In the genomic region with DNA sequence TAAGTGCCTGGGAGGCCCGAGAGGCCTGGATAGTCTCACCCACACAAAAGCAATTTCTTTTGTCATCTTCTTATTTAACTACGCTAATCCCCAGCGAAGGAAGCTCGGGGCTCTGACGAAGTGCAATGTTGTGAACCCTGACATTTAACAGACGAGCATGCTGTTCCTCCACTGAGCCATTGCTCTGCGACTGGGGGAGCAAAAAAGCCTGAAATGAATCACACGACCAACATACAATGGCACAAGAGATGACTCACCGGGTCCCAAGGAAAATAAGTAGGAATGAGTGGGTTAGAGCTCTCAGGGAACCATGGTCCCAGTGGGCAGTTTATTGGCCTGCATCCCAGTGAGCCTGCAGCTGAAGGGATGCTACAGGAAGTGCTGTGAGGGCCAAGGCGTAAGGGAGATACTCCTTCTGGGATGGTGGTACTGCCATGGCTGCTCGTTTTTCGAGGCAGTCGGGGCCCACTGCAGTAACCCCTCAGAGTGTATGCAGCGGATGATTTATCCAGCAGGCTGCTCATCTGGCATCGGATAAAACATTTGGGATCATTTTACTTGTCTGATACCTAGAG, we compare ENCODE assay signal across 9 mouse cellular contexts.
A peak's percentile ranks its signal among the peaks of the same experiment; 100 is the strongest.
DNase-seq lines count a peak whose midpoint lies in the region; ATAC-seq and TF ChIP-seq lines count a peak whose summit lies in the region.
"Had no signal": no experiment of that assay in that cellular context is flagged by ENCODE, and none has a peak within 500 bp of the region (broad histone marks: within the 10 kb centered on the region; RNA-seq: fewer than 3 reads in every experiment).

No protein-coding gene starts in this region.

- H3K36me3 ChIP-seq in forebrain, embryonic 12.5 days (replicated peaks): no peaks in the 10 kb centered on the region
- no peaks in the 10 kb centered on the region for H3K36me3 ChIP-seq in forebrain, embryonic 15.5 days
- H3K36me3 ChIP-seq in kidney, postnatal 0 days (ENCODE audit: insufficient read depth, low read length): no peaks in the 10 kb centered on the region
- H3K36me3 ChIP-seq in embryonic facial prominence, embryonic 14.5 days (ENCODE audit: control insufficient read depth, insufficient read depth, low read length): no peaks in the 10 kb centered on the region
- no peaks in the 10 kb centered on the region for H3K36me3 ChIP-seq in midbrain, postnatal 0 days (ENCODE audit: insufficient read depth, low read length)

- 54% methylated on average over 15 of the region's 15 CpGs for WGBS in forebrain, embryonic 12.5 days
- WGBS in forebrain, embryonic 15.5 days: 51% methylated on average over 15 of the region's 15 CpGs
- WGBS in kidney, postnatal 0 days: 44% methylated on average over 15 of the region's 15 CpGs
- WGBS in embryonic facial prominence, embryonic 14.5 days: 41% methylated on average over 15 of the region's 15 CpGs
- WGBS in midbrain, postnatal 0 days: 33% methylated on average over 15 of the region's 15 CpGs

- no peak overlapping the region for H3K27ac ChIP-seq in forebrain, embryonic 12.5 days
- H3K27ac ChIP-seq in forebrain, embryonic 15.5 days (replicated peaks): no peak overlapping the region
- no peak overlapping the region for H3K27ac ChIP-seq in kidney, postnatal 0 days
- 0 out of 2 replicates have a peak overlapping the region, but pooled peaks have one; percentile 21 for H3K27ac ChIP-seq in embryonic facial prominence, embryonic 14.5 days (replicated peaks; ENCODE audit: low read depth, low read length)
- no peak overlapping the region for H3K27ac ChIP-seq in midbrain, postnatal 0 days (ENCODE audit: low read depth, low read length)

- no peaks in the 10 kb centered on the region for H3K27me3 ChIP-seq in forebrain, embryonic 12.5 days
- no peaks in the 10 kb centered on the region for H3K27me3 ChIP-seq in forebrain, embryonic 15.5 days
- no peaks in the 10 kb centered on the region for H3K27me3 ChIP-seq in kidney, postnatal 0 days (ENCODE audit: insufficient read depth, low read length)
- no peaks in the 10 kb centered on the region for H3K27me3 ChIP-seq in embryonic facial prominence, embryonic 14.5 days (replicated peaks; ENCODE audit: control insufficient read depth, insufficient read depth, low read length)
- H3K27me3 ChIP-seq in midbrain, postnatal 0 days (ENCODE audit: insufficient read depth, low read length): no peaks in the 10 kb centered on the region
- H3K27me3 ChIP-seq: CH12.LX had no signal

- peaks cover 7% of the 10 kb centered on the region for H3K4me1 ChIP-seq in forebrain, embryonic 12.5 days
- peaks cover 6% of the 10 kb centered on the region; the same call in 1 of the 2 replicates for H3K4me1 ChIP-seq in forebrain, embryonic 15.5 days
- no peaks in the 10 kb centered on the region for H3K4me1 ChIP-seq in kidney, postnatal 0 days (replicated peaks; ENCODE audit: insufficient read depth, low read length)
- H3K4me1 ChIP-seq in embryonic facial prominence, embryonic 14.5 days (ENCODE audit: control insufficient read depth, insufficient read depth, low read length): peaks cover 15% of the 10 kb centered on the region
- peaks cover 2% of the 10 kb centered on the region; the same call in 1 of the 2 replicates for H3K4me1 ChIP-seq in midbrain, postnatal 0 days (ENCODE audit: insufficient read depth, low read length)

- no peak for TF ChIP-seq CTCF in kidney, postnatal 0 days (IDR thresholded peaks at IDR 0.05; ENCODE audit: low read depth)
- TF ChIP-seq CTCF in midbrain, postnatal 0 days (IDR thresholded peaks at IDR 0.05): no peak

- ATAC-seq in forebrain, embryonic 12.5 days (ENCODE audit: low FRiP score): peak; percentile 49; the same call in 1 of the 2 replicates
- ATAC-seq in forebrain, embryonic 15.5 days (replicated peaks): no peak
- peak; percentile 40; the same call in 1 of the 2 replicates for ATAC-seq in kidney, postnatal 0 days (replicated peaks; ENCODE audit: low FRiP score, low read depth)
- peak; percentile 65 for ATAC-seq in embryonic facial prominence, embryonic 14.5 days (ENCODE audit: low read depth)
- peak; percentile 41 for ATAC-seq in midbrain, postnatal 0 days (ENCODE audit: low FRiP score)
- no peak for ATAC-seq in erythroblast, adult 5-6 weeks (replicated peaks; ENCODE audit: low FRiP score, poor library complexity, severe bottlenecking)

- no peak overlapping the region for H3K4me3 ChIP-seq in forebrain, embryonic 12.5 days (replicated peaks)
- no peak overlapping the region for H3K4me3 ChIP-seq in forebrain, embryonic 15.5 days
- H3K4me3 ChIP-seq in kidney, postnatal 0 days (replicated peaks; ENCODE audit: low read depth, low read length): no peak overlapping the region
- H3K4me3 ChIP-seq in embryonic facial prominence, embryonic 14.5 days (ENCODE audit: low read depth, low read length): no peak overlapping the region
- no peak overlapping the region for H3K4me3 ChIP-seq in midbrain, postnatal 0 days (ENCODE audit: low read depth, low read length)

- no peak overlapping the region for H3K9ac ChIP-seq in forebrain, embryonic 12.5 days
- no peak overlapping the region for H3K9ac ChIP-seq in forebrain, embryonic 15.5 days (replicated peaks)
- H3K9ac ChIP-seq in kidney, postnatal 0 days (ENCODE audit: low read depth, low read length): no peak overlapping the region
- H3K9ac ChIP-seq in embryonic facial prominence, embryonic 14.5 days (ENCODE audit: low read depth, low read length): no peak overlapping the region
- no peak overlapping the region for H3K9ac ChIP-seq in midbrain, postnatal 0 days (replicated peaks; ENCODE audit: low read length, poor library complexity, severe bottlenecking)

- H3K9me3 ChIP-seq in forebrain, embryonic 12.5 days: no peaks in the 10 kb centered on the region
- H3K9me3 ChIP-seq in forebrain, embryonic 15.5 days: no peaks in the 10 kb centered on the region
- no peaks in the 10 kb centered on the region for H3K9me3 ChIP-seq in kidney, postnatal 0 days (replicated peaks; ENCODE audit: low read length)
- H3K9me3 ChIP-seq in embryonic facial prominence, embryonic 14.5 days (ENCODE audit: control insufficient read depth, low read length): no peaks in the 10 kb centered on the region
- H3K9me3 ChIP-seq in midbrain, postnatal 0 days (ENCODE audit: low read length): no peaks in the 10 kb centered on the region

- H3K4me2 ChIP-seq in forebrain, embryonic 12.5 days: no peak overlapping the region
- no peak overlapping the region for H3K4me2 ChIP-seq in forebrain, embryonic 15.5 days (replicated peaks)
- no peak overlapping the region for H3K4me2 ChIP-seq in kidney, postnatal 0 days (ENCODE audit: low read length)
- H3K4me2 ChIP-seq in embryonic facial prominence, embryonic 14.5 days (ENCODE audit: low read depth, low read length): no peak overlapping the region
- H3K4me2 ChIP-seq in midbrain, postnatal 0 days (ENCODE audit: low read depth, low read length, poor library complexity, severe bottlenecking): no peak overlapping the region

- peak; percentile 54 for DNase-seq in kidney, postnatal 0 days (ENCODE audit: low spot score)
- no peak for DNase-seq in kidney, postnatal 25 days
- DNase-seq in embryonic facial prominence, embryonic 14.5 days (ENCODE audit: low spot score): peak; percentile 58
- no peak for DNase-seq in midbrain, postnatal 0 days (ENCODE audit: low spot score)
- DNase-seq in T-cell, adult 2 months (ENCODE audit: low spot score): no peak

Comparison
In these comparisons a context has a peak if more than half of its experiments do, and no peak if none do; other contexts are left out.
1. ATAC-seq: peak in forebrain, embryonic 12.5 days (single experiment), kidney, postnatal 0 days (single experiment), embryonic facial prominence, embryonic 14.5 days (single experiment) and midbrain, postnatal 0 days (single experiment); none in forebrain, embryonic 15.5 days (single experiment) and erythroblast, adult 5-6 weeks (single experiment).
2. DNase-seq: peak in kidney, postnatal 0 days (single experiment) and embryonic facial prominence, embryonic 14.5 days (single experiment); none in kidney, postnatal 25 days (0 of 2), midbrain, postnatal 0 days (single experiment) and T-cell, adult 2 months (single experiment).